Mouse (Mus musculus) bone marrow macrophage, adult 2 months (primary cell): Measurements from ENCODE around the gene Pld4.

Experiments used
- CTCF ChIP-seq: IDR thresholded peaks from 2 replicates; pipeline ENCODE4 v1.5.1; 2012; ENCODE audit warnings: low read depth, mild to moderate bottlenecking, low read length, moderate library complexity
- POLR2A ChIP-seq: IDR thresholded peaks from 2 replicates; pipeline ENCODE4 v1.6.1; 2012; ENCODE audit warnings: mild to moderate bottlenecking, low read depth, low read length, borderline replicate concordance

GRCm38 (mm10) chr12:112720216-112720615 is 40.2 kb upstream of the Pld4 start, which contains the start of gene Cep170b:
- no peak for TF ChIP-seq CTCF
- no peak for TF ChIP-seq POLR2A
